Mouse (Mus musculus) ovary, adult 2 months (tissue): ENCODE measurements around the gene Lrriq1. TPM values are rescaled to one million over a fixed set of nuclear protein-coding genes. Genes with fewer than 3 reads are reported as not detected.

Source experiments
- polyA plus RNA-seq: library from polyadenylated mRNA; depleted of rRNA; stranded (reverse); fragments of >200 nt; gene quantifications from 2 replicates; pipeline ENCODE4 v1.2.3, GENCODE M21; 2012; rRNA removed

The Lrriq1 gene
- 1.0 and 1.2 TPM in 2 replicates for polyA plus RNA-seq

DNA sequence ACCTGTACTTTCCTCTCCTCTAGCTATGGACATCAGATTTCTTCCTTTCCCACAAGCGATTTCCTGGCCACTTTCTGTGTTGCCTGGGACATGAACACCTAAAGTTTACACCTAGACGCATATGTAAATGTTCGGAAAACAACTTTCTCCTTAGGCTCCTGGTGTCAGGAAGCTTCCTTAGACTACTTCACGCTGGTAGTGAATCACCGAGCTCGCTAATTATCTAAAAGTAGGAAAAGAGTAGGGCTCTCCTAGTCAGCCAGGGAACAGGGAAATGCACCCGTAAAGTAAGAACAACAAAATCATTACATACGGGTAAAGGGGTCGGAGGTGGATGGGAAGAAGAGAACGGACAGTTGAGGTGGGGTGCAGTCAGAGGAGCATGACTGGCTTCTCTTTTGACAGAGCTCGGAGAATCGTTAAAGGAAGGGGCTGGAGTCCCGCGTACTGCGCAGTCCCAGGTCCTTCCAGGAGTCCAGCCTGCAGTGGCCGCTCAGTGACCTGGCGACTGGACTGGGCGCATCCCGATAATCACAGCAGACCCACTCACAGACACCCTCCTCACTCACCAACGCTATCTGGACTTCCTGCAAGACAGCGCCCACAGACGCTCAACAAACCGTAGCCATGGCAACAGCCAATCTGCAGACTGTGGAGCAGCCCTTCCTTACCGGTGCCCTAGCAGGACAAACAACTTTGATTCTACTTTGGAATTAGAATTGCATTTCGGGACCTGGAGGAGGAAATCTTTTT is at the start of gene Lrriq1:
Gene Lrriq1 (minus strand): TSS at position 616 of the 753 bp plus-strand sequence.

GRCm38 (mm10) chr10:103029730-103030490 is 206.2 kb downstream of the Lrriq1 start, which contains the start of gene Alx1:
Gene Alx1, minus strand, starts transcription at chr10:103030215.

Other genes with a start within 250 kb of the Lrriq1 start
- gene Alx1, start 206.1 kb downstream of the Lrriq1 start, polyA plus RNA-seq: 0.21 and 0.36 TPM in 2 replicates
- gene Slc6a15, start 131.5 kb upstream of the Lrriq1 start, polyA plus RNA-seq: 2.0 and 4.2 TPM in 2 replicates